Mouse (Mus musculus) heart, postnatal 0 days (tissue): Measurements from ENCODE around the gene Kirrel.

Experiments
- CTCF ChIP-seq: IDR thresholded peaks from 2 replicates; pipeline ENCODE4 v1.5.1; 2016; ENCODE audit warnings: antibody characterized with exemption, control low read depth, low read depth
- EP300 ChIP-seq: IDR thresholded peaks from 2 replicates; pipeline ENCODE4 v1.6.1; 2016; ENCODE audit warnings: antibody characterized with exemption, low read depth

GRCm38 (mm10) chr3:87194591-87194990, 20.0 kb upstream of the Kirrel start:
- no peak for TF ChIP-seq EP300
- no peak for TF ChIP-seq CTCF
